Mouse (Mus musculus) ES-Bruce4 (cell line): Measurements from ENCODE around the gene Pfkm.

Experiments
- CTCF ChIP-seq: IDR thresholded peaks from one replicate; pipeline ENCODE4 v1.8.1; 2011; ENCODE audit warnings: low read depth, low read length
- POLR2A ChIP-seq: IDR thresholded peaks from one replicate; pipeline ENCODE4 v1.8.1; 2011; ENCODE audit warnings: low read length; ENCODE audit not compliant: insufficient read depth

DNA sequence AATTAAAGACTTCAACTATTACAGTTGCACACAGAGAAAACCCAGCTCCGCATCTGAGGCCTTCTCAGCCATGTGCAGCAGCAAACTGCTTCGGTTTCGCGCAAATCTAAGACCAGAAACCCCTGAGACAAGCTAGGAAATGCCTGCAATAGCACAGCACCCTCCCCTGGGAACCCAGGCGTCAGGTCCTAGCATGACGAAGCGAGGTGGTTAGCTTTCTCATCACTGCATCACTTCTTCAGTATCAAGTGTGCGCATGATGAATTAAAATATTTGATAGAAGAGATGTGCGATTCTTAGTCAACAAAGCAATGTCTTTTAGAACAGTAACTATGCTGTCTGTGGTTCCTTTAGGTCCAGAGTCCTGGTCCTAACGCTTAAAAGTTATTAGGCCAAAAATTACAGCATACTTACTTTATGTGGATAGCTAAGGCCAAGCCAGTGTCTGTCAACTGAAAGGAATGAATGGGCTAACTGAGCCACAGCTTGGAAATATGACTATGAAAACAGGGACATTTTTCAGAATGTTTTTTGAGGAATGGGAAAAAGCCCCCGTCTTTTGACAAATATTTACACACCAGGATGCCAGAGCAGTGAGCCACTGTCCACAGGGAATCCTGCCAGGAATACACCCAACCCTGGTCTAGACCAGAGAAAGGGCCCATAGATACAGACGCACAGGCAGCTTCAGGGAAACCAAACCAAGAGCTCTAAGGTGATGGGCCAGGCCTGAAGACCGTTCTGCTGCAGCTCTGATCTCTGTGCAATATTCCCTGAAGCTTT lies 43.3 kb upstream of the Pfkm start:
- TF ChIP-seq CTCF (no peak), POLR2A (no peak)
